ENCODE assay signal across 21 mouse cellular contexts in the genomic region with DNA sequence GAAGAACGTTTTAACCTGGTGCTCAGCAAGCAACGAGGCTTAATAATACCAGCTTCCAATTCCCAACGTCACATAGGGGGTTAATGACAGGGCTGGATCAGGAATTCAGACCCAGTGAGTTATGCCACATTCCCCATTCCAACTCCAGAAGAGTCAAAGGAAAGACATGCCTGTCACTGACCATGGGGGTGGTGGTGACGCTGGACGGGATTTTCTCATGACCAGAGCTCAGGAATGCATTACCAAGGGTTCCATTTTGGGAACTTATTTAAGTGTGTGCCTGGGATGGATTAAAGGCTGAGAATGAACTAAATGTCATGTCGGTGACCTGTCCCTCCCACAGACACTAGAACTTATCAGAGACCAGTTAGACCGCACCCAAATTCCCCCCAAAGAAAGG. TPM values are rescaled to one million over a fixed set of nuclear protein-coding genes. Genes with fewer than 3 reads are reported as not detected.
DNase-seq lines count a peak whose midpoint lies in the region; ATAC-seq and TF ChIP-seq lines count a peak whose summit lies in the region.
"Had no signal": no experiment of that assay in that cellular context is flagged by ENCODE, and none has a peak within 500 bp of the region (broad histone marks: within the 10 kb centered on the region; RNA-seq: fewer than 3 reads in every experiment).

No protein-coding gene starts in this region.

- H3K9me3 ChIP-seq in heart, embryonic 15.5 days (replicated peaks), result no peaks in the 10 kb centered on the region
- no peaks in the 10 kb centered on the region for H3K9me3 ChIP-seq in limb, embryonic 15.5 days
- H3K9me3 ChIP-seq in limb, embryonic 10.5 days (replicated peaks), result no peaks in the 10 kb centered on the region
- H3K9me3 ChIP-seq: embryonic facial prominence, embryonic 10.5 days; embryonic facial prominence, embryonic 15.5 days; forebrain, embryonic 12.5 days; limb, embryonic 12.5 days; midbrain, embryonic 13.5 days had no signal

- H3K4me2 ChIP-seq in heart, embryonic 15.5 days, result no peak overlapping the region
- no peak overlapping the region for H3K4me2 ChIP-seq in limb, embryonic 15.5 days
- H3K4me2 ChIP-seq: embryonic facial prominence, embryonic 15.5 days; forebrain, embryonic 12.5 days; hindbrain, embryonic 14.5 days; limb, embryonic 12.5 days; liver, embryonic 11.5 days; midbrain, embryonic 13.5 days had no signal

- WGBS in cerebellum, adult 2 months, result 78% methylated on average over 7 of the region's 7 CpGs
- 44% methylated on average over 7 of the region's 7 CpGs for WGBS in heart, embryonic 15.5 days
- WGBS in limb, embryonic 15.5 days, result 74% methylated on average over 7 of the region's 7 CpGs
- WGBS in limb, embryonic 10.5 days, result 86% methylated on average over 7 of the region's 7 CpGs

- TF ChIP-seq POLR2A in cerebellum, adult 2 months (IDR thresholded peaks at IDR 0.05; ENCODE audit: borderline replicate concordance, insufficient read depth, low read length), result no peak

- no peak for TF ChIP-seq CTCF in cerebellum, adult 2 months (IDR thresholded peaks at IDR 0.05; ENCODE audit: borderline replicate concordance, insufficient read depth, low read depth, low read length)

- no peaks in the 10 kb centered on the region for H3K27me3 ChIP-seq in cerebellum, adult 2 months (ENCODE audit: control insufficient read depth, insufficient read depth, low read length)
- H3K27me3 ChIP-seq in heart, embryonic 15.5 days, result no peaks in the 10 kb centered on the region
- H3K27me3 ChIP-seq in limb, embryonic 15.5 days, result no peaks in the 10 kb centered on the region
- no peaks in the 10 kb centered on the region for H3K27me3 ChIP-seq in limb, embryonic 10.5 days (ENCODE audit: low read depth, poor library complexity, severe bottlenecking)
- H3K27me3 ChIP-seq: embryonic facial prominence, embryonic 15.5 days; forebrain, embryonic 12.5 days; limb, embryonic 12.5 days; midbrain, embryonic 13.5 days had no signal

- H3K36me3 ChIP-seq in heart, embryonic 15.5 days, result no peaks in the 10 kb centered on the region
- no peaks in the 10 kb centered on the region for H3K36me3 ChIP-seq in limb, embryonic 15.5 days
- H3K36me3 ChIP-seq in limb, embryonic 10.5 days, result no peaks in the 10 kb centered on the region
- H3K36me3 ChIP-seq: embryonic facial prominence, embryonic 10.5 days; embryonic facial prominence, embryonic 15.5 days; forebrain, embryonic 12.5 days; limb, embryonic 12.5 days; midbrain, embryonic 13.5 days had no signal

- peak in 1 of 2 experiments; percentile 18 for DNase-seq in cerebellum, adult 2 months
- DNase-seq in cerebellum, adult 9-11 months, result no peak
- DNase-seq in heart, adult 9 months (ENCODE audit: low spot score in 2 of 2), result no peak
- no peak for DNase-seq in limb, embryonic 10.5 days (ENCODE audit: low spot score)
- peak; percentile 44 for DNase-seq in lung, postnatal 36 days
- DNase-seq: adrenal gland, postnatal 14 days; forebrain, postnatal 0 days; gastrocnemius, postnatal 10 days; thymus, postnatal 4 days had no signal

- peaks cover 59% of the 10 kb centered on the region for H3K4me1 ChIP-seq in cerebellum, adult 2 months (ENCODE audit: control insufficient read depth, insufficient read depth, low read length)
- peaks cover 16% of the 10 kb centered on the region for H3K4me1 ChIP-seq in heart, embryonic 15.5 days (replicated peaks)
- H3K4me1 ChIP-seq in limb, embryonic 15.5 days, result peaks cover 31% of the 10 kb centered on the region
- peaks cover 16% of the 10 kb centered on the region for H3K4me1 ChIP-seq in limb, embryonic 10.5 days
- H3K4me1 ChIP-seq: forebrain, embryonic 12.5 days; midbrain, embryonic 13.5 days had no signal

- H3K27ac ChIP-seq in cerebellum, adult 2 months (ENCODE audit: insufficient read depth, low read length), result peak overlapping the region; percentile 95
- peak overlapping the region; percentile 16; the same call in 1 of the 2 replicates for H3K27ac ChIP-seq in heart, embryonic 15.5 days
- no peak overlapping the region for H3K27ac ChIP-seq in limb, embryonic 15.5 days
- no peak overlapping the region for H3K27ac ChIP-seq in limb, embryonic 10.5 days
- H3K27ac ChIP-seq: embryonic facial prominence, embryonic 10.5 days; embryonic facial prominence, embryonic 15.5 days; forebrain, embryonic 12.5 days; hindbrain, embryonic 14.5 days; limb, embryonic 12.5 days; midbrain, embryonic 13.5 days had no signal

- peak; percentile 56; the same call in 1 of the 2 replicates for ATAC-seq in heart, embryonic 15.5 days (replicated peaks; ENCODE audit: insufficient number of reproducible peaks, insufficient read depth, low FRiP score, low read depth)
- ATAC-seq in limb, embryonic 15.5 days (ENCODE audit: insufficient number of reproducible peaks, low FRiP score, low TSS enrichment, low read depth), result 0 out of 2 replicates have a peak, but pooled peaks have one; percentile 31
- ATAC-seq: intestine, postnatal 0 days; midbrain, embryonic 13.5 days had no signal

- H3K4me3 ChIP-seq in cerebellum, adult 2 months (replicated peaks; ENCODE audit: insufficient read depth, low read depth, low read length), result no peak overlapping the region
- H3K4me3 ChIP-seq in heart, embryonic 15.5 days, result no peak overlapping the region
- H3K4me3 ChIP-seq in limb, embryonic 15.5 days, result no peak overlapping the region
- H3K4me3 ChIP-seq in limb, embryonic 10.5 days, result no peak overlapping the region
- H3K4me3 ChIP-seq: embryonic facial prominence, embryonic 10.5 days; embryonic facial prominence, embryonic 15.5 days; forebrain, embryonic 12.5 days; limb, embryonic 12.5 days; megakaryocyte, embryonic 14.5 days; midbrain, embryonic 13.5 days had no signal

- no peak overlapping the region for H3K9ac ChIP-seq in heart, embryonic 15.5 days
- no peak overlapping the region for H3K9ac ChIP-seq in limb, embryonic 15.5 days
- H3K9ac ChIP-seq: embryonic facial prominence, embryonic 15.5 days; forebrain, embryonic 12.5 days; forebrain, postnatal 0 days; hindbrain, embryonic 14.5 days; limb, embryonic 12.5 days; midbrain, embryonic 13.5 days had no signal

RNA-seq across cellular contexts. Expression of a gene that starts 13.0 kb away (rescaled TPM):
- 0.06 TPM in 1 of 2 replicates, not detected in the other for polyA plus RNA-seq in cerebellum, adult 2 months (2012; rRNA removed)
- polyA plus RNA-seq in heart, embryonic 15.5 days (2015; fragmentation: Nextera tagmentation; extraction: Ambion mirVana), result 0.98 and 2.0 TPM in 2 replicates
- 117 and 227 TPM in 2 replicates for polyA plus RNA-seq in limb, embryonic 15.5 days (2015; fragmentation: Nextera tagmentation; extraction: Ambion mirVana)
- 2.0 and 16.0 TPM in 2 replicates for polyA plus RNA-seq in limb, embryonic 10.5 days (2016; fragmentation: Nextera tagmentation; extraction: Ambion mirVana)
- polyA plus RNA-seq: large intestine, adult 2 months; midbrain, embryonic 13.5 days had no signal

RNA-seq across cellular contexts. Expression of a gene that starts 41.6 kb away (rescaled TPM):
- polyA plus RNA-seq in cerebellum, adult 2 months (2012; rRNA removed), result 154 and 160 TPM in 2 replicates
- 18.5 and 20.5 TPM in 2 replicates for polyA plus RNA-seq in heart, embryonic 15.5 days (2015; fragmentation: Nextera tagmentation; extraction: Ambion mirVana)
- 1.8 and 2.0 TPM in 2 replicates for polyA plus RNA-seq in limb, embryonic 15.5 days (2015; fragmentation: Nextera tagmentation; extraction: Ambion mirVana)
- 0.06 and 0.69 TPM in 2 replicates for polyA plus RNA-seq in limb, embryonic 10.5 days (2016; fragmentation: Nextera tagmentation; extraction: Ambion mirVana)

RNA-seq across cellular contexts. Expression of a gene that starts 55.9 kb away (rescaled TPM):
- polyA plus RNA-seq in cerebellum, adult 2 months (2012; rRNA removed), result 192 and 220 TPM in 2 replicates
- 9.7 and 10.3 TPM in 2 replicates for polyA plus RNA-seq in heart, embryonic 15.5 days (2015; fragmentation: Nextera tagmentation; extraction: Ambion mirVana)
- 7.5 and 11.1 TPM in 2 replicates for polyA plus RNA-seq in limb, embryonic 15.5 days (2015; fragmentation: Nextera tagmentation; extraction: Ambion mirVana)
- 1.8 and 2.3 TPM in 2 replicates for polyA plus RNA-seq in limb, embryonic 10.5 days (2016; fragmentation: Nextera tagmentation; extraction: Ambion mirVana)

Comparison
In these comparisons a context has a peak if more than half of its experiments do, and no peak if none do; other contexts are left out.
1. H3K27ac ChIP-seq: peak in cerebellum, adult 2 months (single experiment) and heart, embryonic 15.5 days (single experiment); none in limb, embryonic 15.5 days (single experiment) and limb, embryonic 10.5 days (single experiment).
2. RNA of a gene that starts 55.9 kb away (polyA plus RNA-seq): 192 to 220 TPM in cerebellum, adult 2 months; 9.7 to 10.3 TPM in heart, embryonic 15.5 days, 7.5 to 11.1 TPM in limb, embryonic 15.5 days and 1.8 to 2.3 TPM in limb, embryonic 10.5 days; every median in the first group is over 10 times any median in the second.